Mouse (Mus musculus) ovary, postnatal 14 days (tissue): ENCODE results near the gene Sipa1l3.
A peak's percentile ranks its signal among the peaks of the same experiment; 100 is the strongest.

Source experiments
- DNase-seq: peaks from one replicate; pipeline ENCODE4 v3.0.0; 2022; ENCODE audit warnings: low spot score

Sipa1l3 gene

GRCm38 (mm10) chr7:29381466-29382040 lies 136.9 kb downstream of the Sipa1l3 start:
- no peak for DNase-seq

- no peak for DNase-seq
These were observed 144.4 kb downstream of the Sipa1l3 start for GRCm38 (mm10) chr7:29374054-29374453.

GRCm38 (mm10) chr7:29372123-29372522 lies 146.3 kb downstream of the Sipa1l3 start:
- DNase-seq: no peak

- no peak for DNase-seq
These were observed 148.4 kb downstream of the Sipa1l3 start for GRCm38 (mm10) chr7:29370031-29370430.

- no peak for DNase-seq
These were observed 150.5 kb downstream of the Sipa1l3 start for GRCm38 (mm10) chr7:29368004-29368320.

GRCm38 (mm10) chr7:29367166-29368003 lies 151.1 kb downstream of the Sipa1l3 start:
- no peak for DNase-seq

GRCm38 (mm10) chr7:29364052-29364451 lies 154.4 kb downstream of the Sipa1l3 start:
- DNase-seq: no peak

GRCm38 (mm10) chr7:29361497-29361896 lies 156.9 kb downstream of the Sipa1l3 start:
- no peak for DNase-seq

GRCm38 (mm10) chr7:29355406-29355805 lies 163.0 kb downstream of the Sipa1l3 start:
- no peak for DNase-seq

- DNase-seq: peak; percentile 25
These were observed 164.3 kb downstream of the Sipa1l3 start for GRCm38 (mm10) chr7:29354161-29354560.

GRCm38 (mm10) chr7:29352246-29352645 lies 166.2 kb downstream of the Sipa1l3 start:
- no peak for DNase-seq

GRCm38 (mm10) chr7:29350489-29350888 lies 168.0 kb downstream of the Sipa1l3 start:
- DNase-seq: no peak

- no peak for DNase-seq
These were observed 172.2 kb downstream of the Sipa1l3 start for GRCm38 (mm10) chr7:29346212-29346611.

- no peak for DNase-seq
These were observed 172.9 kb downstream of the Sipa1l3 start for GRCm38 (mm10) chr7:29345534-29345933.

- DNase-seq: no peak
These were observed 174.7 kb downstream of the Sipa1l3 start for GRCm38 (mm10) chr7:29343746-29344145.

GRCm38 (mm10) chr7:29342489-29343092 lies 175.8 kb downstream of the Sipa1l3 start:
- DNase-seq: no peak

- no peak for DNase-seq
These were observed 176.7 kb downstream of the Sipa1l3 start for GRCm38 (mm10) chr7:29341722-29342121.

GRCm38 (mm10) chr7:29340838-29341237 lies 177.6 kb downstream of the Sipa1l3 start:
- DNase-seq: no peak

GRCm38 (mm10) chr7:29340247-29340646 lies 178.2 kb downstream of the Sipa1l3 start:
- no peak for DNase-seq

GRCm38 (mm10) chr7:29338984-29339679 lies 179.3 kb downstream of the Sipa1l3 start:
- DNase-seq: no peak

- DNase-seq: no peak
These were observed 180.0 kb downstream of the Sipa1l3 start for GRCm38 (mm10) chr7:29338351-29338919.

GRCm38 (mm10) chr7:29337766-29338165 lies 180.7 kb downstream of the Sipa1l3 start:
- DNase-seq: no peak
